Mouse (Mus musculus) MEL (cell line): ENCODE data around the gene Thbs2. TPM values are rescaled to one million over a fixed set of nuclear protein-coding genes. Genes with fewer than 3 reads are reported as not detected.

Experiments used
- DNase-seq: peaks from one replicate; pipeline ENCODE4 v3.0.0; 2011; ENCODE audit warnings: low read depth, low spot score
- H3K27ac ChIP-seq: 2 replicates; pipeline ENCODE4 v1.5.1; 2012; ENCODE audit warnings: low read depth, mild to moderate bottlenecking, control low read depth, low read length, moderate library complexity; ENCODE audit not compliant: control insufficient read depth
- H3K27me3 ChIP-seq, 2 experiments: fragments of 150-350 bp in 1 of 2; sonication (generic) in 1 of 2; 2 replicates each; pipeline ENCODE4 v1.6.1; 2012; ENCODE audit warnings: low read length in 2 of 2, mild to moderate bottlenecking in 2 of 2, improper control_type of control experiment in 1 of 2, moderate library complexity in 1 of 2; ENCODE audit not compliant: insufficient read depth in 2 of 2, control insufficient read depth in 1 of 2
- H3K36me3 ChIP-seq, 2 experiments: 2 replicates each; pipeline ENCODE4 v1.6.1; 2012 to 2014; ENCODE audit warnings: low read length in 2 of 2, improper control_type of control experiment in 1 of 2, inconsistent platforms in 1 of 2, mild to moderate bottlenecking in 1 of 2; ENCODE audit not compliant: insufficient read depth in 2 of 2, control insufficient read depth in 1 of 2
- H3K4me1 ChIP-seq, 2 experiments: fragments of 150-350 bp in 1 of 2; sonication (generic) in 1 of 2; 2 replicates each; pipeline ENCODE4 v1.6.1; 2012; ENCODE audit warnings: low read length in 2 of 2, improper control_type of control experiment in 1 of 2, mild to moderate bottlenecking in 1 of 2; ENCODE audit not compliant: insufficient read depth in 2 of 2, control insufficient read depth in 1 of 2
- H3K4me3 ChIP-seq, 2 experiments: fragments of 150-350 bp in 1 of 2; sonication (generic) in 1 of 2; 2 replicates each; pipeline ENCODE4 v1.5.1; 2012; ENCODE audit warnings: low read depth in 2 of 2, low read length in 2 of 2, mild to moderate bottlenecking in 2 of 2, moderate library complexity in 2 of 2, control low read depth in 1 of 2, improper control_type of control experiment in 1 of 2; ENCODE audit not compliant: control insufficient read depth in 1 of 2, insufficient read depth in 1 of 2
- H3K79me2 ChIP-seq: 2 replicates; pipeline ENCODE4 v1.6.1; 2012; ENCODE audit warnings: mild to moderate bottlenecking, low read length, moderate library complexity; ENCODE audit not compliant: control insufficient read depth, poor library complexity, insufficient read depth
- H3K9ac ChIP-seq: 2 replicates; pipeline ENCODE4 v1.6.1; 2012; ENCODE audit warnings: low read depth, mild to moderate bottlenecking, control low read depth, low read length, moderate library complexity; ENCODE audit not compliant: control insufficient read depth, poor library complexity, severe bottlenecking
- H3K9me3 ChIP-seq: fragments of 150-350 bp; sonication (generic); replicated peaks from 2 replicates; pipeline ENCODE4 v1.6.1; 2012; ENCODE audit warnings: mild to moderate bottlenecking, low read length, improper control_type of control experiment, moderate library complexity; ENCODE audit not compliant: insufficient read depth
- CHD2 ChIP-seq: IDR thresholded peaks from 2 replicates; pipeline ENCODE4 v1.6.1; 2011; ENCODE audit warnings: low read length, improper control_type of control experiment
- E2F4 ChIP-seq: IDR thresholded peaks from 2 replicates; pipeline ENCODE4 v1.6.1; 2011; ENCODE audit warnings: low read depth, low read length, improper control_type of control experiment, borderline replicate concordance
- ETS1 ChIP-seq: IDR thresholded peaks from 2 replicates; pipeline ENCODE4 v1.6.1; 2012; ENCODE audit warnings: low read depth, mild to moderate bottlenecking, inconsistent platforms, low read length, improper control_type of control experiment, moderate library complexity
- GABPA ChIP-seq: IDR thresholded peaks from 2 replicates; pipeline ENCODE4 v1.6.1; 2012; ENCODE audit warnings: low read depth, mild to moderate bottlenecking, inconsistent platforms, low read length, improper control_type of control experiment, moderate library complexity
- GATA1 ChIP-seq: IDR thresholded peaks from 2 replicates; pipeline ENCODE4 v1.6.1; 2011; ENCODE audit warnings: low read depth, low read length, improper control_type of control experiment
- HCFC1 ChIP-seq: IDR thresholded peaks from 2 replicates; pipeline ENCODE4 v1.6.1; 2012; ENCODE audit warnings: low read depth, mild to moderate bottlenecking, inconsistent platforms, low read length, improper control_type of control experiment, moderate library complexity
- KAT2A ChIP-seq: conservative IDR thresholded peaks from 2 replicates; pipeline ENCODE4 v1.6.1; 2012; ENCODE audit warnings: low read depth, low read length, improper control_type of control experiment, inconsistent platforms
- MAFK ChIP-seq: IDR thresholded peaks from 2 replicates; pipeline ENCODE4 v1.6.1; 2011; ENCODE audit warnings: low read depth, mild to moderate bottlenecking, low read length, improper control_type of control experiment, borderline replicate concordance
- MYB ChIP-seq: IDR thresholded peaks from 2 replicates; pipeline ENCODE4 v1.6.1; 2011; ENCODE audit warnings: mild to moderate bottlenecking, low read depth, low read length, improper control_type of control experiment
- UBTF ChIP-seq: IDR thresholded peaks from 2 replicates; pipeline ENCODE4 v1.6.1; 2012; ENCODE audit warnings: low read depth, mild to moderate bottlenecking, inconsistent platforms, low read length, improper control_type of control experiment, moderate library complexity, borderline replicate concordance; ENCODE audit not compliant: insufficient read depth
- ZKSCAN1 ChIP-seq: IDR thresholded peaks from 2 replicates; pipeline ENCODE4 v1.6.1; 2012; ENCODE audit warnings: low read depth, mild to moderate bottlenecking, inconsistent platforms, low read length, improper control_type of control experiment, moderate library complexity
- ZMIZ1 ChIP-seq: IDR thresholded peaks from 2 replicates; pipeline ENCODE4 v1.6.1; 2012; ENCODE audit warnings: low read depth, mild to moderate bottlenecking, inconsistent platforms, low read length, improper control_type of control experiment, moderate library complexity
- polyA plus RNA-seq, 2 experiments: library from polyadenylated mRNA; stranded (reverse) in 1 of 2; unstranded in 1 of 2; fragments of >175 nt in 1 of 2; fragments of >200 nt in 1 of 2; gene quantifications; 2 replicates each; pipeline versions ENCODE4 v1.2.1 to v1.2.4; 2012; ENCODE audit warnings: low replicate concordance in 2 of 2, low read depth in 1 of 2; ENCODE audit not compliant: insufficient read length in 2 of 2, insufficient read depth in 1 of 2, missing spikeins in 1 of 2
- total RNA-seq: library from RNA; depleted of rRNA; stranded (reverse); fragments of 300-350 nt; gene quantifications from 2 replicates; pipeline ENCODE4 v1.2.3, GENCODE M21; 2012

The Thbs2 gene
- total and polyA plus RNA-seq, 3 experiments, result not detected

DNA sequence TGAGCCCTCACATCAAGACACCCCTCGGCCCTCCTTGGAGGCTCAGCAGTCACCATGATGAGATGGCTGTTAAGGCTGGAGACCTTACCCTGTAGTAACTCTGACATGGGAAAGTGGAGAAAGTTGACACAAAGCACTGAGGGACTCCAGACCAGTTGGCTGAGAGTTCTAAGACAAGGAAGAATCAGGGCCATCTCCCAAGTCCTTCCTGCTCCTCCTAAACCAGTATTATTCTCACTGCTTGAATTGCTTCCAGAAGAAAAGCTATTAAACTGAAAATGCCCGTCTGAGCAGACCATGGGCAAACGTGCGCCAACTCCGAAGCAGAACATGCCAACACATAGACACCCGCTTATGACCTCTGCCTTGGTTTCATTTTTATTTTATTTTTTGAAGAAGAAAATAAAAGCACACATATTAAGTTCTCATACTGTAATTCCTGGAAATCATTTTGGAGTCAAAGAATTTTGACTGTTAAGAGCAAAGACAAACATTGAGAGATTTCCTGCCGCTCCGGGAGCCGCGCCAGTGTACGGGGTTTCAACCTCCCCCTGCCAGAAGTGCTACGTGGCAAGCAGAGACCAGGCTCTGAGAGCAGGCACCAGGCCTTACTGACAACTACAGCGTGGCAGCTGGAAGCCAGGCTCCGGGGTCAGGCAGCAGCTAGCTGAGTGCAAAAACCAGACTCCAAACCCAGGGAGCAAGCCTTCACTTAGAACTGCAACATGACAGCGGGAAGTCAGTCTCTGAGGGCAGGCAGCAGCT lies 53.5 kb downstream of the Thbs2 start:
- no peaks in the 10 kb centered on the region for H3K36me3 ChIP-seq
- no peaks in the 10 kb centered on the region for H3K79me2 ChIP-seq
- H3K27ac ChIP-seq, result no peak overlapping the region
- H3K9ac ChIP-seq, result no peak overlapping the region
- no peak overlapping the region for H3K4me3 ChIP-seq
- no peak for TF ChIP-seq MAFK
- TF ChIP-seq GATA1, result no peak
- TF ChIP-seq MYB, result no peak
- no peak for TF ChIP-seq HCFC1
- no peak for TF ChIP-seq E2F4
- TF ChIP-seq, all 39 proteins: peak for 0
- Histone ChIP-seq H3K27me3 (no peaks in the 10 kb centered on the region), H3K9me3 (no peaks in the 10 kb centered on the region), H3K4me1 (no peaks in the 10 kb centered on the region)
- no peak for DNase-seq

GRCm38 (mm10) chr17:14635546-14636323 lies 58.3 kb downstream of the Thbs2 start:
- H3K4me1 ChIP-seq, result no peaks in the 10 kb centered on the region
- no peaks in the 10 kb centered on the region for H3K36me3 ChIP-seq
- H3K9ac ChIP-seq, result no peak overlapping the region
- DNase-seq, result no peak
- H3K27me3 ChIP-seq, result no peaks in the 10 kb centered on the region
- H3K79me2 ChIP-seq, result no peaks in the 10 kb centered on the region
- TF ChIP-seq GABPA (no peak), MYB (no peak), UBTF (no peak), KAT2A (no peak), ETS1 (no peak), ZKSCAN1 (no peak), HCFC1 (no peak), CHD2 (no peak), GATA1 (no peak), ZMIZ1 (no peak)
- no peaks in the 10 kb centered on the region for H3K9me3 ChIP-seq
- H3K4me3 ChIP-seq, result no peak overlapping the region
- no peak overlapping the region for H3K27ac ChIP-seq
